Mouse (Mus musculus) bone marrow, adult 2 months (tissue): Measurements from ENCODE around the gene Pakap.

ENCODE experiments used
- CTCF ChIP-seq: fragments of 200-500 bp; IDR thresholded peaks from 2 replicates; pipeline ENCODE4 v1.5.1; 2011; ENCODE audit warnings: low read length, control low read depth; ENCODE audit not compliant: control insufficient read depth, insufficient read depth
- POLR2A ChIP-seq: fragments of 200-500 bp; IDR thresholded peaks from 2 replicates; pipeline ENCODE4 v1.6.1; 2011; ENCODE audit warnings: low read depth, mild to moderate bottlenecking, control low read depth, low read length, borderline replicate concordance; ENCODE audit not compliant: control insufficient read depth

GRCm38 (mm10) chr4:57672996-57673906 is 105.3 kb downstream of the Pakap start:
- peak; percentile 94 for TF ChIP-seq CTCF
- no peak for TF ChIP-seq POLR2A
